Mouse (Mus musculus) bone marrow, adult 2 months (tissue): ENCODE measurements around the gene Naif1. TPM values are rescaled to one million over a fixed set of nuclear protein-coding genes. Genes with fewer than 3 reads are reported as not detected.

Experiments used
- H3K27ac ChIP-seq: fragments of 200-500 bp; 2 replicates; pipeline ENCODE4 v1.5.1; 2012; ENCODE audit warnings: low read depth, mild to moderate bottlenecking, control low read depth, inconsistent platforms, low read length; ENCODE audit not compliant: control insufficient read depth, poor library complexity, insufficient read depth
- H3K4me1 ChIP-seq: fragments of 200-500 bp; 2 replicates; pipeline ENCODE4 v1.6.1; 2011; ENCODE audit warnings: low read length; ENCODE audit not compliant: control insufficient read depth, insufficient read depth
- H3K4me3 ChIP-seq: fragments of 200-500 bp; replicated peaks from 2 replicates; pipeline ENCODE3; 2011; ENCODE audit warnings: mild to moderate bottlenecking, low read depth, low read length, control low read depth; ENCODE audit not compliant: control insufficient read depth
- CTCF ChIP-seq: fragments of 200-500 bp; IDR thresholded peaks from 2 replicates; pipeline ENCODE4 v1.5.1; 2011; ENCODE audit warnings: low read length, control low read depth; ENCODE audit not compliant: control insufficient read depth, insufficient read depth
- POLR2A ChIP-seq: fragments of 200-500 bp; IDR thresholded peaks from 2 replicates; pipeline ENCODE4 v1.6.1; 2011; ENCODE audit warnings: low read depth, mild to moderate bottlenecking, control low read depth, low read length, borderline replicate concordance; ENCODE audit not compliant: control insufficient read depth
- WGBS: fragments of 180-500 bp; shearing (Covaris S2); methylation state at CpG from one replicate; pipeline ENCODE4 v1.1.7; 2018; 5-methylcytosine and 5-hydroxymethylcytosine counted together
- polyA plus RNA-seq: library from polyadenylated mRNA; stranded (reverse); fragments of >200 nt; gene quantifications from 2 replicates; pipeline ENCODE4 v1.2.4, GENCODE M21; 2011; ENCODE audit warnings: low replicate concordance; ENCODE audit not compliant: missing spikeins, insufficient read depth, insufficient read length

The Naif1 gene
- polyA plus RNA-seq, 1 experiment = 2.6 TPM

DNA sequence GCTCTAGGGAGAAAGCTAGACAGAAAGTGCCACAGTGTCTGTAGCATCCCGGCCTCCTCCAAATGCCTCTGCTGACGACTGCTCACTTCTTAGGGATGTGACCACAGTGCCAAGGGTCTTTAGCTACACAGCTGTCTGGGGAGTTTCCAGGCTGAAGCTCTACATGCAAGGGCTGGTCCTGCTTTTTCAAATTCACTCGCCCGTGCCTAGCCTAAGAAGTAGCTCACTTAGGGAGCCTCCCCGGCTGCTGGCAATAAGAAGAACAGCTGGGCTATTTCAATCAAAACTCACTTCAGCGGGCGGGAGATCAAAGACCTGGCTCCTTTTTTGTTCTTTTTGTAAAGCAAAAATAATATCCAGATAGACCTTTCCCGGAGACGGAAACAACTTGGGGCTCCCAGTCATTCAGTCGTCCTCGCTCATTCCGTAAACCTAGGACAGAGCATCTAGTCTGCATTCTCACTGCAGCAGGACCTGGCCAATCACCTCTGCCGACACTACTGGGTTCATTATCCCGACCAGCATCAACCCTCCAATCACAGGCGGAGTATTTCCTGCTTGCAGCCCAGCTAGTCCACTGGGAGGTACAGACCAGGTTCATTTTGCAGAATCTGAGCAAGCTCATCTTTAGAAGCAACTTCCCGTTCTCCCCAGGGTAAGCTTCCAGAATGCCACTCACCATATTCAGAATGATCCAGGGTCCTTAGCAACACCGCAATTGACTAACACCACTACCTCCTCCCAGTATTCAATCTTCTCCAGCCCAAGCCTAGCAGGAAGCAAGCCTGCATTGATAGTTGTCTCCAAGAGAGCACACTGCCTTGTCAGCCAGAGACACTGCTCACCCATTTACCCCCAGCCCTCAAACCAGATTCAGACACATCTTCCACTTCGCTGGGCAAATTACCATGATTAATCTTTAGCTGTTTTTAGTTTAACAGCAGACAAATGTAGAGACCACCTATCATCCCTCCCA is 19.3 kb upstream of the Naif1 start:
- WGBS = 86% methylated on average over 18 of the region's 18 CpGs
- Histone ChIP-seq H3K27ac (no peak overlapping the region), H3K4me3 (no peak overlapping the region), H3K4me1 (peaks cover 5% of the 10 kb centered on the region; the same call in 1 of the 2 replicates)
- TF ChIP-seq CTCF (no peak), POLR2A (no peak)

DNA sequence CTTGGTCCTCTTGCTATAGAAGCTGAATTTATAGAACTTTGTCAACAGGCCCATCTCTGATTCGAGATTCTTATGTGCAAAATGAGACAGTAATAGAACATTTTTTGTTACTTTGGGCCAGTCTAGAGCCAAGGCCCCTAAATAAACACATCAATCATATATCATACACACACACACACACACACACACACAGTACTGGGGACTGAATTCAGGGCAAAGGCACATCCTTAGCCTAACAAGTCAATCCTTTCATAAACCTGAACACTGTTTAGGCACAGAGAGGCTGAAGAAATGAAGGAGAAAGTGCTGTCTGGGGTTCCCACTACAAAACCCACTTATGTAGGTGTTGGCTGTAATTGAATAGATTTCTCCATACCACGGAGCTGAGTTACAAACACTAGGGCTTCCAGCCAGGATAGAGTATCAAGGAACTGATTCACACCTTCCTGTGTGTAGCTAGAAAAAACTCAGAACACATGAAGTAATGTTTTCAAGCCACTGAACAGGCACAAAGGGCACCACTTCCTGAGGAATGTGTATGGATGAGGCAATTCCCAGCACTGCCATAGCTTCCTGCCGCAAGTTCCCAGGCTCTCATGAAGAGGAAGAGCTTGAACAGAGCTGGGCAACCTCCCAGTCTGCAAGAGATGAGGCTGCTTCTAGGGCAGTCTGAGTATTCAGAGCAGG is 13.4 kb upstream of the Naif1 start:
- WGBS = 52% methylated on average over 3 of the region's 3 CpGs
- Histone ChIP-seq H3K4me1 (no peaks in the 10 kb centered on the region; the same call in 1 of the 2 replicates), H3K4me3 (no peak overlapping the region), H3K27ac (no peak overlapping the region)
- TF ChIP-seq CTCF = no peak
- TF ChIP-seq POLR2A = no peak

DNA sequence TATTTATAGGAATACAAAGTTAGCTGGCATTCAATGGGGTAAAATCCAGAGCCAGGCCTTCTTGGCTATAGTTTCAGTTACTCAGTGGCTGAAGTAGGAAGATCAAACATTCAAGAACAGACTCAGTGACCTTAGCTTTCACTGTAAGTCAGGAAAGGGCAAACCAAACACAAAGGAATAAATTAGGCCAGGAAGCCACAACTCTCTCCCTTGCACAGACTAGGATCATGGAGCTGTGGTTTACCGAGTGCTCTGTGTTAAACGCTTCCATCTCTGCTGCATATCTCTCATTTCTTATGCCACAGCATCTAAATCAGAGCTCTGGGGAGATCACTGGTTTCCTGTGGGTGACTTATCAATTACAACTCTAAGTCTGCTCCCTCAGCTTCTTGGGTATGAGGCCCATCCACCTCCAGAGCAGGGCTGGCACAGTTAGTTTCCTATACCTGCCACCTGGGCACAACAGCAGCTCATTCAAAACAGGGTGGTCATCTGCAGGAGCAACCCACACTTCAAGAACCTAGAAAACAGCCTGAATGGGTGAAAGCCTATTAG is 12.6 kb upstream of the Naif1 start:
- Histone ChIP-seq H3K4me3 (no peak overlapping the region), H3K4me1 (no peaks in the 10 kb centered on the region; the same call in 1 of the 2 replicates), H3K27ac (no peak overlapping the region)
- WGBS = 59% methylated on average over 2 of the region's 2 CpGs
- TF ChIP-seq CTCF = no peak
- TF ChIP-seq POLR2A = no peak

DNA sequence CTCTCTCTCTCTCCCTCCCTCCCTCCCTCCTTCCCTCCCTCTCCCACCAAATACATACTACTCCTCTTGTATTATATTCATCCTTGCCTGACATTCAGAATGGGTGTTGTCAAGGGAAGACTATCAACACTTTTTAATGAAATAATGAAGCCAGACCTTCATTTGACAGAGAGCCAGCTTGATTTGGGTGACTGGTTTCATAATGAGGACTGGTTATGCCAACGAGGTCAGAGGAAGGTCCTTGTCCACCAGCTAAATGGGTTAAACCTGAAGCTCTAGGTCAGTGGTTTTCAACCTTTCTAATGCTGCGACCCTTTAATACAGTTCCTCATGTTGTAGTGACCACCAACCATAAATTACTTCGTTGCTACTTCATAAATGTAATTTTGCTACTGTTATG is 11.5 kb upstream of the Naif1 start:
- no peak overlapping the region for H3K27ac ChIP-seq
- H3K4me1 ChIP-seq = no peaks in the 10 kb centered on the region; the same call in 1 of the 2 replicates
- no peak overlapping the region for H3K4me3 ChIP-seq
- TF ChIP-seq CTCF = no peak
- no peak for TF ChIP-seq POLR2A
- 73% methylated on average over 3 of the region's 3 CpGs for WGBS

DNA sequence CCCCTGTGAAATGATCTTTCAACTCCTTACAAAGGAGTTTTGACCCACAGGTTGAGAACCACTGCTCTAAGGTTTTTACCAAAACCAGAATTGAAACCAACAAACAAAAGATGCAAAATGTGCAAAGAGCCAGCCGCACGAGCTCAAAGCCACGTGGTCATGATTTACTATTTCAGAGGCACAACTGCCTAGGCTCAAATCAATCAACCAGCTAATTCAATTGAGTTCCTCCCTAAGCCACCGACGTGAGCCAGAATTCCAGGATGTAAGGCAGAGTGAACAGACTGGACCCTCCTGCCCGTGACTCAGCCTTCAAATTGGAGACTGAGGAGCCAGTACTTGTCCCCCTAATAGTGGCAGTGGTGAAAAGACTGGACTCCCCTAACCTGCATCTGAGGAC is 11.1 kb upstream of the Naif1 start:
- Histone ChIP-seq H3K4me1 (no peaks in the 10 kb centered on the region; the same call in 1 of the 2 replicates), H3K4me3 (no peak overlapping the region), H3K27ac (no peak overlapping the region)
- no peak for TF ChIP-seq CTCF
- no peak for TF ChIP-seq POLR2A
- WGBS = 71% methylated on average over 6 of the region's 6 CpGs

DNA sequence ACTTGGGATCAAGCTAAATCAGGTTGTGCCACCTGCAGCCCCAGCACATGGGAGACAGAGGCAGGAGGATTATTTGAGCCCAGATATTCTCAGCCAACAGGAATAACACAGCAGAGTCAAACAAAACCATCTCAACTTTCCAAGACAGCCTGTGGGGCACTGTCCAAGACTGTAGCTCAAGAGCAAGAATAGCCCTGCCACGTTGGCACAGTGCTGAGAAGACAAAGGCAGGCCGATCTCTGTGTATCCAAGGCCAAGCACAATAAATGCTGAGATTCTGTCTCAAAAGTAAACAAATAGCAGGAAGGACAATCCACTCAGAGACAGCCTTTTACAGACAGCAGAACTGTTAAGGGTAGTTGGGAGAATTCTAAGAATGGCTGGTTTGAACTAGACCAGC is 10.1 kb upstream of the Naif1 start:
- no peak for TF ChIP-seq CTCF
- no peak for TF ChIP-seq POLR2A
- WGBS = 85% methylated on average over 2 of the region's 2 CpGs
- Histone ChIP-seq H3K4me3 (no peak overlapping the region), H3K4me1 (no peaks in the 10 kb centered on the region; the same call in 1 of the 2 replicates), H3K27ac (no peak overlapping the region)

DNA sequence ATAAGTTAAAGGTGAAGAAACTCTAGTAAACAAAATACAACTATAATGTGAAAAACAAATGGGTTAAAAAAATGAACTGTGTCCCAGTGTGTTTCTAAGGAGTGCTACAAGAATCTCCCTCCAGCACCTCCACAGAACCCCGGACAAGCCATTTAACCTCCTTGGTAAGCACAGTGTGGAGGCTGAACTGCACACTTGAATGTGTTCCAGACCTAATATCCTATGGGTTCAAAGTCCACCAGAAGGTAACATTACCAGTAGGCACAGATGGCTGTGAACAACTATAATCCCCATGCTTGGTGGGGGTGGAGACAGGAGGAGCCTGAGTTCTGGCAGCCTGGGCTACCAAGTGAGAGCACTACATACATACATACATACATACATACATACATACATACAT is 9.6 kb upstream of the Naif1 start:
- Histone ChIP-seq H3K4me3 (no peak overlapping the region), H3K27ac (no peak overlapping the region), H3K4me1 (no peaks in the 10 kb centered on the region; the same call in 1 of the 2 replicates)
- 87% methylated on average over 1 of the region's 1 CpGs for WGBS
- TF ChIP-seq POLR2A (no peak), CTCF (no peak)

DNA sequence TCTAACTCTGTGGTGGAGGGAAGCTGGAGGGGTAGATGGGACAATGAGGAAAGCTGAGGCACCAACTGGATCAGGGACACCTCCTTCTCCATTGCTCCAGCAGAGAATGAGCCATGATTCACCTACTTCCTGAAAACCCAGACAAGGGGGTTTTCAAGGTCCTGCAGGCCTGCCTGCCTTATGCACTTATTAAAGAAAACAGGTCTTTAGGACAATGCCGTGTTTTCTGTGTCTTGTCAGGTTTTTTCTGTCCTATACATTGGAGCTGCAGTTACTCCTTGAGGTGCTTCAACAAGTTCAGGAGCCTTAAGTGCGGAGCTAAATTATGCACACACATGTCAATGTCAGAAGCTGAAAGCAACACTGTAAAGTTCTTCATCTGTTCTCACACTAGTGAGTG is 8.7 kb upstream of the Naif1 start:
- Histone ChIP-seq H3K4me1 (no peaks in the 10 kb centered on the region; the same call in 1 of the 2 replicates), H3K27ac (no peak overlapping the region), H3K4me3 (no peak overlapping the region)
- TF ChIP-seq POLR2A (no peak), CTCF (no peak)
- 83% methylated on average over 2 of the region's 2 CpGs for WGBS
